Mouse (Mus musculus) CH12.LX (cell line): ENCODE results near the gene Flt3l. TPM values are rescaled to one million over a fixed set of nuclear protein-coding genes. Genes with fewer than 3 reads are reported as not detected.

Experiments used
- DNase-seq: peaks from one replicate; pipeline ENCODE4 v3.0.0-alpha.2; 2013; ENCODE audit errors: extremely low read depth
- H3K27ac ChIP-seq: 2 replicates; pipeline ENCODE4 v1.5.1; 2012; ENCODE audit warnings: low read depth, mild to moderate bottlenecking, control low read depth, moderate library complexity; ENCODE audit not compliant: insufficient read depth
- H3K27me3 ChIP-seq: replicated peaks from 2 replicates; pipeline ENCODE3; 2012; ENCODE audit warnings: inconsistent platforms
- H3K36me3 ChIP-seq, 2 experiments: replicated peaks in 1 of 2; 2 replicates each; pipeline versions ENCODE3 to v1.6.1; 2012; ENCODE audit warnings: inconsistent platforms in 1 of 2, low read length in 1 of 2, mild to moderate bottlenecking in 1 of 2, mixed read lengths in 1 of 2, moderate library complexity in 1 of 2; ENCODE audit not compliant: control insufficient read depth in 1 of 2, insufficient read depth in 1 of 2
- H3K4me1 ChIP-seq, 2 experiments: 2 replicates each; pipeline ENCODE4 v1.6.1; 2012; ENCODE audit warnings: inconsistent platforms in 1 of 2, moderate library complexity in 1 of 2; ENCODE audit not compliant: insufficient read depth in 2 of 2, control insufficient read depth in 1 of 2
- H3K4me2 ChIP-seq: 2 replicates; pipeline ENCODE4 v1.6.1; 2012; ENCODE audit warnings: low read depth, mild to moderate bottlenecking, control low read depth; ENCODE audit not compliant: poor library complexity, insufficient read depth, severe bottlenecking
- H3K4me3 ChIP-seq, 3 experiments: fragments of 150-350 bp in 1 of 3; sonication (generic) in 1 of 3; replicated peaks in 1 of 3; 2 replicates each; pipeline versions ENCODE3 to v1.5.1; 2011 to 2012; ENCODE audit warnings: low read depth in 2 of 3, low read length in 2 of 3, mild to moderate bottlenecking in 2 of 3, moderate library complexity in 2 of 3, control low read depth in 1 of 3, improper control_type of control experiment in 1 of 3, inconsistent platforms in 1 of 3, mixed read lengths in 1 of 3; ENCODE audit not compliant: poor library complexity in 1 of 3
- H3K79me2 ChIP-seq: replicated peaks from 2 replicates; pipeline ENCODE4 v1.6.1; 2012; ENCODE audit warnings: mild to moderate bottlenecking, moderate library complexity; ENCODE audit not compliant: control insufficient read depth, poor library complexity, insufficient read depth, severe bottlenecking; ENCODE audit errors: extremely low read depth
- H3K9ac ChIP-seq: 2 replicates; pipeline ENCODE4 v1.6.1; 2012; ENCODE audit warnings: low read depth, mild to moderate bottlenecking, control low read depth, moderate library complexity; ENCODE audit not compliant: insufficient read depth
- H3K9me3 ChIP-seq: replicated peaks from 2 replicates; pipeline ENCODE3; 2012; ENCODE audit warnings: low read length, inconsistent platforms, mixed read lengths
- BHLHE40 ChIP-seq: IDR thresholded peaks from 2 replicates; pipeline ENCODE4 v1.6.1; 2011; ENCODE audit warnings: mild to moderate bottlenecking, low read depth, low read length, improper control_type of control experiment
- CHD1 ChIP-seq: IDR thresholded peaks from 2 replicates; pipeline ENCODE4 v1.6.1; 2012; ENCODE audit warnings: low read depth, low read length, improper control_type of control experiment, inconsistent platforms
- CTCF ChIP-seq, 2 experiments: IDR thresholded peaks in 1 of 2; conservative IDR thresholded peaks in 1 of 2; 2 replicates each; pipeline ENCODE4 v1.5.1; 2011 to 2012; ENCODE audit warnings: low read depth in 2 of 2, low read length in 2 of 2, improper control_type of control experiment in 1 of 2, inconsistent platforms in 1 of 2, mild to moderate bottlenecking in 1 of 2, moderate library complexity in 1 of 2
- ELF1 ChIP-seq: IDR thresholded peaks from 2 replicates; pipeline ENCODE4 v1.6.1; 2014; ENCODE audit warnings: low read depth, mild to moderate bottlenecking, inconsistent platforms, low read length, improper control_type of control experiment
- EP300 ChIP-seq: IDR thresholded peaks from 2 replicates; pipeline ENCODE4 v1.6.1; 2011; ENCODE audit warnings: low read length, improper control_type of control experiment
- ETS1 ChIP-seq: conservative IDR thresholded peaks from 2 replicates; pipeline ENCODE4 v1.6.1; 2012; ENCODE audit warnings: low read depth, mild to moderate bottlenecking, inconsistent platforms, low read length, improper control_type of control experiment, moderate library complexity
- GABPA ChIP-seq: IDR thresholded peaks from 2 replicates; pipeline ENCODE4 v1.6.1; 2012; ENCODE audit warnings: low read depth, low read length, improper control_type of control experiment, inconsistent platforms; ENCODE audit not compliant: insufficient replicate concordance
- HCFC1 ChIP-seq: IDR thresholded peaks from 2 replicates; pipeline ENCODE4 v1.6.1; 2012; ENCODE audit warnings: low read depth, mild to moderate bottlenecking, inconsistent platforms, low read length, improper control_type of control experiment
- IRF4 ChIP-seq: IDR thresholded peaks from 2 replicates; pipeline ENCODE4 v1.6.1; 2014; ENCODE audit warnings: low read depth, mild to moderate bottlenecking, inconsistent platforms, low read length, improper control_type of control experiment
- JUN ChIP-seq: IDR thresholded peaks from 2 replicates; pipeline ENCODE4 v1.6.1; 2011; ENCODE audit warnings: low read depth, mild to moderate bottlenecking, low read length, improper control_type of control experiment, moderate library complexity; ENCODE audit not compliant: insufficient read depth
- MAFK ChIP-seq: IDR thresholded peaks from 2 replicates; pipeline ENCODE4 v1.6.1; 2011; ENCODE audit warnings: low read length, improper control_type of control experiment; ENCODE audit not compliant: insufficient replicate concordance
- MEF2A ChIP-seq: IDR thresholded peaks from 2 replicates; pipeline ENCODE4 v1.6.1; 2014; ENCODE audit warnings: low read depth, mild to moderate bottlenecking, inconsistent platforms, low read length, improper control_type of control experiment, borderline replicate concordance
- MXI1 ChIP-seq: IDR thresholded peaks from 2 replicates; pipeline ENCODE4 v1.6.1; 2011; ENCODE audit warnings: mild to moderate bottlenecking, low read depth, low read length, improper control_type of control experiment
- MYC ChIP-seq: IDR thresholded peaks from 2 replicates; pipeline ENCODE4 v1.6.1; 2011; ENCODE audit warnings: low read depth, mild to moderate bottlenecking, improper control_type of control experiment, low read length
- NELFE ChIP-seq: IDR thresholded peaks from 2 replicates; pipeline ENCODE4 v1.6.1; 2011; ENCODE audit warnings: low read depth, low read length, improper control_type of control experiment
- PAX5 ChIP-seq: IDR thresholded peaks from 2 replicates; pipeline ENCODE4 v1.6.1; 2012; ENCODE audit warnings: low read length, inconsistent platforms, mixed read lengths
- POLR2A ChIP-seq: IDR thresholded peaks from 2 replicates; pipeline ENCODE4 v1.6.1; 2011; ENCODE audit warnings: low read depth, mild to moderate bottlenecking, improper control_type of control experiment, low read length
- POLR2AphosphoS2 ChIP-seq: IDR thresholded peaks from 2 replicates; pipeline ENCODE4 v1.6.1; 2011; ENCODE audit warnings: low read depth, low read length, improper control_type of control experiment
- RAD21 ChIP-seq: IDR thresholded peaks from 2 replicates; pipeline ENCODE4 v1.6.1; 2011; ENCODE audit warnings: low read depth, mild to moderate bottlenecking, low read length, improper control_type of control experiment, moderate library complexity
- SMC3 ChIP-seq: IDR thresholded peaks from 2 replicates; pipeline ENCODE4 v1.6.1; 2011; ENCODE audit warnings: low read depth, low read length, improper control_type of control experiment
- TCF12 ChIP-seq: IDR thresholded peaks from 2 replicates; pipeline ENCODE4 v1.6.1; 2014; ENCODE audit warnings: low read depth, mild to moderate bottlenecking, inconsistent platforms, low read length, improper control_type of control experiment
- USF1 ChIP-seq: IDR thresholded peaks from 2 replicates; pipeline ENCODE4 v1.6.1; 2014; ENCODE audit warnings: low read depth, mild to moderate bottlenecking, inconsistent platforms, low read length, improper control_type of control experiment
- ZC3H11A ChIP-seq: IDR thresholded peaks from 2 replicates; pipeline ENCODE4 v1.6.1; 2012; ENCODE audit warnings: low read depth, mild to moderate bottlenecking, inconsistent platforms, low read length, improper control_type of control experiment
- ZKSCAN1 ChIP-seq: IDR thresholded peaks from 2 replicates; pipeline ENCODE4 v1.6.1; 2012; ENCODE audit warnings: low read depth, inconsistent platforms, low read length, improper control_type of control experiment, borderline replicate concordance
- ZMIZ1 ChIP-seq: IDR thresholded peaks from 2 replicates; pipeline ENCODE4 v1.6.1; 2012; ENCODE audit warnings: low read depth, mild to moderate bottlenecking, inconsistent platforms, low read length, improper control_type of control experiment
- dilution Hi-C: fragments of 300-500 bp; cut with MboI; formaldehyde crosslinking; loops from 2 replicates; pipeline ENCODE4 v1.14.3; 2020; ENCODE audit warnings: low sequenced_read_pairs; ENCODE audit not compliant: extremely low pct_unique_long_range_greater_than_20kb, extremely low pct_ligation_motif_present
- in situ Hi-C: fragments of 300-500 bp; cut with MboI; formaldehyde crosslinking; loops from 3 replicates; pipeline ENCODE4 v1.14.3; 2019; ENCODE audit warnings: low sequenced_read_pairs, low pct_ligation_motif_present, low pct_unique_long_range_greater_than_20kb, mixed read lengths
- polyA plus RNA-seq: library from polyadenylated mRNA; unstranded; fragments of >175 nt; gene quantifications from 2 replicates; pipeline ENCODE4 v1.2.1, GENCODE M21; 2012; ENCODE audit warnings: low read depth; ENCODE audit not compliant: insufficient read length
- total RNA-seq, 2 experiments: library from RNA; depleted of rRNA; stranded (reverse); fragments of 300-350 nt in 1 of 2; fragments of >200 nt in 1 of 2; gene quantifications; 2 replicates each; pipeline ENCODE4 v1.2.3; 2012 to 2014

Gene Flt3l
- total and polyA plus RNA-seq, 3 experiments = 4.6 to 14.9 (median 4.9) TPM

- no peak for DNase-seq
- Histone ChIP-seq H3K9ac (no peak overlapping the region), H3K4me1 (peaks cover 5 to 35% of the 10 kb centered on the region in 2 experiments), H3K4me3 (no peak overlapping the region), H3K9me3 (no peaks in the 10 kb centered on the region), H3K4me2 (no peak overlapping the region), H3K36me3 (peaks cover 0 to 45% of the 10 kb centered on the region in 2 experiments), H3K79me2 (no peaks in the 10 kb centered on the region), H3K27ac (no peak overlapping the region), H3K27me3 (no peaks in the 10 kb centered on the region)
- in situ Hi-C loops (no loop called here), dilution Hi-C loops (no loop called here)
- TF ChIP-seq PAX5 (no peak), CTCF (conservative IDR thresholded peaks at IDR 0.05 in 1 of 2, IDR thresholded peaks at IDR 0.05 in 1 of 2; ENCODE audit: low read depth in 2 of 2, low read length in 2 of 2) (no peak), ZMIZ1 (no peak), MEF2A (no peak), SMC3 (no peak), CHD1 (no peak), NELFE (no peak), JUN (no peak), MXI1 (no peak), USF1 (no peak), MYC (no peak)
These were observed 14.1 kb upstream of the Flt3l start for GRCm38 (mm10) chr7:45150321-45150720.

- dilution Hi-C loops (no loop called here), in situ Hi-C loops (no loop called here)
- TF ChIP-seq ETS1 (no peak), MAFK (no peak), TCF12 (no peak), ZC3H11A (no peak), MXI1 (no peak), ELF1 (no peak), MYC (no peak), POLR2A (no peak), IRF4 (no peak), BHLHE40 (no peak), NELFE (no peak), HCFC1 (no peak), EP300 (no peak), USF1 (no peak), RAD21 (no peak), POLR2AphosphoS2 (no peak), ZMIZ1 (no peak), ZKSCAN1 (no peak), GABPA (no peak)
- H3K27me3 ChIP-seq = no peaks in the 10 kb centered on the region
- H3K4me2 ChIP-seq = no peak overlapping the region
- no peak for DNase-seq
- no peaks in the 10 kb centered on the region for H3K9me3 ChIP-seq
- no peak overlapping the region for H3K27ac ChIP-seq
- no peak overlapping the region for H3K9ac ChIP-seq
- no peaks in the 10 kb centered on the region for H3K79me2 ChIP-seq
- H3K4me3 ChIP-seq = no peak overlapping the region
- H3K36me3 ChIP-seq = peaks cover under 1 to 53% of the 10 kb centered on the region in 2 experiments
- H3K4me1 ChIP-seq = peaks cover 5 to 29% of the 10 kb centered on the region in 2 experiments
These were observed 13.3 kb upstream of the Flt3l start for GRCm38 (mm10) chr7:45149545-45149944.
